Mouse (Mus musculus) common myeloid progenitor, adult 5-6 weeks (primary cell): ENCODE measurements around the gene Tmem86a. TPM values are rescaled to one million over a fixed set of nuclear protein-coding genes. Genes with fewer than 3 reads are reported as not detected.

Experiments
- ATAC-seq: replicated peaks from 2 replicates; pipeline ENCODE4 v1.8.0; 2016; ENCODE audit warnings: low read depth, mild to moderate bottlenecking, moderate TSS enrichment, inconsistent platforms; ENCODE audit not compliant: poor library complexity, severe bottlenecking
- total RNA-seq: library from RNA; stranded (forward); fragments of 200-1000, 187-1606 nt; gene quantifications from 2 replicates; pipeline ENCODE4 v1.2.3, GENCODE M21; 2017

Gene Tmem86a
- total RNA-seq, 1 experiment from 2014 or later = 2.5 TPM

DNA sequence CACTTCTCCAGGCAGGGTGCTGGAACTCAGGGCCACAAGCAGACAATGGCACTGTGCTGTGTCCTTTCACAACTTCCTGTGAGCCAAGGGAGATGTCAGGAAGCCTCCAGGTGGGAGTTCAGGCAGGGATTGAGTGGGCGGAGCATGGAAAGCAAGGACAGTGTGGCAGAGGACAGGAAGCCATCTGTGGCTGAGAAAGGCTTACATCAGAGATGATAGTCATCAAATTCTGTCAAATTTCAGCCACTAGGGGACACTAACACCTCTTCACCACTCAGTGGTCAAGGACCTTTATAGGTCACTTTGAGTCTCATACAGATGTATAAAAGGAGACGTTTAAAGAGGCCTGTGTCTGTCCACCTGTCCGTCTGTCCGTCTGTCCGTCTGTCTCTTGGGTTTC is 22.1 kb downstream of the Tmem86a start:
- no peak for ATAC-seq

DNA sequence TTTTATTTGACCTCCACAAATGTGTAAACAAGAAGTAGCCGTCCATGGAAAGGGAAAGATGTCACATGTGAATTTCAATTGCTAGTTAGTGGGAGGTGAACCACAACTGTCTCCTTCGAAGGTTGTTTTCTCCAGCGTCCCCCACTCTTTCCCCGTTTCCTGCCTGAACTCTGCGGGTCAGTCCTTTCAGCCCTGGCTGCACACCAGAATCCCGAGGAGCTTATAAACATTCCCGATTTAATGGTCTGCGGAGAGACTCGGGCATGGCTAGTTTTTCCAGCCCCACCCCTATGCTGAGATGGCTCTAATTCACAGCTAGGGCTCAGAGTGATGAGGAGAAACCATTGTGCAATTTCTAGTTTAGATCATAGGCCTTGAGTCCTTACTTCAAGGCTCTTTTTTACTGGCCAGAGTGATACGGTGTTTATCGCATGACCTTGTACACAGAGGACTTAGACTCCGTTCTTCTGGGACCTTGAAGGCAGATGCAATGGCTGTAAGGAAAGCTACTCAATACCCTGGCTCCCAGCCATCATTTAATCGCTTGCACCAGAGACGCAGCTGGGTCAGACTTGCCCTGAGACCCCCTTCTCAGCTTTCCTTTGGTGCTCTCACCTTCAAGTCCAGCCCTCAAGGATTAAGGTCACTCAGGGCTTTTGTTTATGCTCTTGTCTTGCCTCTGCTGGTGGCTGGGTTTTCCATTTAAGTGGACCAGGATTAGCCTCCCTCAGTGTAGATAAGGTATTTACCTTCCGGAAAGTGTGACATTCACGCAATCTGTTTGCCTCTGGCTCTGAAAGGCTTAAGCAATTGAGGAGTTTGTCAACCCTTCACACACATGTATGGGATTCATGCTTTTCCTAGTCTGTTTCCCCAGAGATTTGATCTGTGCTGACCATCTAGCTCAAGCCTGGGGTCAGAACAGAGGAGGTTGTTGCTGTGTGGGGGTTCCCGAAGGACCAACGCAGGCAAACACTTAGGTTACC is 23.4 kb downstream of the Tmem86a start:
- ATAC-seq = no peak

DNA sequence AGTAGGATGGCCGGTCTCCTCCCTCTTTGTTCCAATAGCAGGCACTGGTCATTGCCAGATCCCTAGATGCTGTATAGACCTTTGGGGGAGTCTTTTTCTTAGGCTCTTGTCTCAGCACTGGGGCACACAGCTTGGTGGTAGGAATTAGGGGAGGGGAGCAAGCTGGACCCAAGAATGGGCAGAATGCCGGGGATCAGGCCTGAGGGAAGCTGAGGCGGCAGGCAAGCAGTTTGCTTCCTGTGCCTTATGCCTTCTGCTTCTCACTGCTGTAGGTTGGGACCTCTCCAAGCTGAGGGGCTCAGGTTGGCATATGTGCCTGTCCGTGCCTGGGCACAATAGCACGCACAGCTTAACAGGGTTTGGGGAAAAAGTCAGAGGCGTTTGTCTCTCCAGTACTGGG is 25.8 kb downstream of the Tmem86a start:
- no peak for ATAC-seq

DNA sequence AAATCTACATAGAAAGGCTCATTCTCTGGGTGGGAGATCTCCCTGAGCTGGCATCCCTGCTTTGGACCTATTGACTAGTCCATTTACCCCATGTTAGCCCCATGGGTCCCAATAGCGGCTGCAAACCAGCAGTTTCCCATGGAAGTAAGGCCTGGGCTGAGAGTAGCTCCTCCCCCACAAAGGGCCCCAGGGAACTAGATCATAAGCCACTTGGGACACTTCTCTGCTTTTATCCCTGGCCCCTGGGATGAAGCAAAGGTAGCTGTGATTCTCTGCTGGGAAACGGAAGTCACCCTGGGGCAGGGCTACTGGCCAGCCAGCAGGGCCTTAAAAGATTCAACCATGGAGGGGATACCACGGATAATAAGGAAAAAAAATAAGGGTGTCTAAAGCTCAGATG is 26.3 kb downstream of the Tmem86a start:
- ATAC-seq = no peak

DNA sequence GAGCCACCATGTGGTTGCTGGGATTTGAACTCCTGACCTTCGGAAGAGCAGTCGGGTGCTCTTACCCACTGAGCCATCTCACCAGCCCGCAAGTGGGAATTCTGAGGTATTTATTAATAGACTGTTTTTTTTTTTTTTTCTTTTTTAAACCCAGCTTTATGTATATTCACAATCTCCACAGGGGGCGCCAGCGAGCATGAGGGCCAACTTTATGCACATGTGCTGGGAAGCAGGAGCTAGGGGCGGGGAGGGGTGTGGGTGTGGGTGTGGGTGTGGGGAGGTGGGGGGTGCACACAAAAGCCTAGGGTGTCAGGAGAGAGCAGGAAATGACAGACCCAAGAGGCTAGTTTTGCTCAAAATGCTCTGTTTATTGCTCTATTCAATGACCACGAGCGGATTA is 27.1 kb downstream of the Tmem86a start:
- ATAC-seq = peak; percentile 48; the same call in 1 of the 2 replicates

DNA sequence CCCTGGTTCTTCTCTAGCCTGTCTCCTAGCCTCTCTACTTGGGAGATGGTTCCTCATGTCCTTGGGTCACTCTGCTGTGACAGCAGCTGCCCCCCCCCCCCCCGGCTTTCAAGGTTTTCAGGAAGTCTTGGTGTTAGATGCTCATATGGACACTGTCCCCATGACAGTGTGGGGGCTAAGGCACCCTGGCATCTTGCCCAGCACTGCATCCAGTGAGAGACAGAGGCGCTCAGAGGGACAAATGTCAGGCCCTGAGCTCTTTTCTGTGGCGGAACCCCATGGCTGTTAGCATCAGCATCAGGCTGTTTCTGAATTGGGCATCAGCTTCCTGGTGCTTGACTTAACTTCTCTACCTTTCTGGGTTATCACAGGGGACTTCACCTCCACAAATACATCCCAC is 30.5 kb downstream of the Tmem86a start:
- no peak for ATAC-seq

DNA sequence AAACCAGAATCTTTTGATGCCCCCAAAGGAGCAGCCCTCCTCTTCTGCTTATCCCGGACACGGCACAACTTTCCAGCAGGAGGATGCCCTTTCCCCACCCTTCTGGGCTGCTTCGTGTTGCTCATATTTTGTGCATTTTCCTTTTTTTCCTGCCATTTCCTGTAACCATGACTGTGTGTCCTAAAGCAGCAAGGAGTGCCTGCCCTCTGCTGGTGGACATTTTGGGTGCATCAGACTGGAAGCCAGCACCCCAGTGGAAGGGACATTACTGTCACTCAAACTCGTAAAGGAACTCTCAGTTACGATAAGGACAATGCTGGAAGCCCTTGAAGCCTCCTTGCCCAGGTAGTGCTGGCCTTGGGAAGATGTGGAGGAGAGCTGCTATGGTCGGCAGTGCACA is 30.9 kb downstream of the Tmem86a start:
- peak; percentile 74 for ATAC-seq

DNA sequence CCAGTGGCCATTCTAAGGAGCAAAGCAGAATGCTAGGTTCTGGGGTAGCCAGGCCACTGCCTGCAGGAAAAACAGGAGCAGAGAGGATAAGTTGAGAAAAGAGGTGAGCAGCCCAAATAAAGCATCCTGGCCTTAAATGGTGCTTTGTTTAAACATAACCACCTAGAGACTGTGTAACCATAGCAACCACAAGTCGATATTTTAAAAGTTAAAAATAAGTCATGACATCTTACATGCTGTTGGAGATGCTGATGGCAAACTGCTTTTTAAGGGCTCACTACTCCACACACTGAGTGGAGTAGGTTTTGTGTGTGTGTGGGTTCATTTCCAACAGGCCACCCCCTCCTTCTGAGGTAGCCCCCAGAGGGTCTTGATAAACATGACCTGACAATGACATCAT is 34.7 kb downstream of the Tmem86a start:
- no peak for ATAC-seq

DNA sequence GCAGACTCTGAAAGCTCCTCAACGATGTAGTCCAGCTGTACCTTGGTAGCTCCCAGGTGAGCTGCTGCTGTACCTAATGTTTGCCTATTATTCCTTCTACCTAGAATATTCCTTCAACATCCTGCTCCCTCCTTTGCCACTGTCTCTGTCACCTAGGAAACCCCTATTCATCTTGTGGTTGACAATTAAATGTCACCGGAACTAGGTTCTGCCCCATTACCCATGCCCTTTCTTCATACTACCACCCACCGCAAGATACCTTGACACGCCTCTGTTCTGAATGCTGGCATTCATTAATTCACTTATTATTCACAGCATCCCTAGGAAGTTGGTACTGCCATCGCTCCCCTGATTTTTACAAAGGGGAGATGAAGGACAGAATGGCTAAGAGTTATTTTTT is 43.5 kb downstream of the Tmem86a start:
- no peak for ATAC-seq

DNA sequence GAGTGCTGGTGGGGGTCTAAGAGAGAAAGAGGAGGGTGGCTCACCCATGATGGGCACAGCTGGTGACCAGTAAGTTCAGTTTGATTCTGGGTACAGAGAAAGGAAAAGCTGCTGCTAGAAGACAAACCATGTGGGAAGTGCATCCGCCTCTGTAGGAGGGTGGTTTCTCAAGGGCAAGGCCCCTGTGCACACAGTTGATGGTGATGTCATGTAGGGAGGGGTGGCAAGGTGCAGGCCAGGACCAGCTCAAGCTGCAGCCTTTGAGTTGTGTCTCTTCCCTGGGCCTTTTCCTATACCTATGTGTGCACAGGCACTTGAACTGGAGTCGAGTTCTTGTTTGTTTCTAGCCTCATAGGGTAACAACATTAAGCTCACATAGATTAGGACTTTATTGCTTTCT is 44.6 kb downstream of the Tmem86a start:
- no peak for ATAC-seq

DNA sequence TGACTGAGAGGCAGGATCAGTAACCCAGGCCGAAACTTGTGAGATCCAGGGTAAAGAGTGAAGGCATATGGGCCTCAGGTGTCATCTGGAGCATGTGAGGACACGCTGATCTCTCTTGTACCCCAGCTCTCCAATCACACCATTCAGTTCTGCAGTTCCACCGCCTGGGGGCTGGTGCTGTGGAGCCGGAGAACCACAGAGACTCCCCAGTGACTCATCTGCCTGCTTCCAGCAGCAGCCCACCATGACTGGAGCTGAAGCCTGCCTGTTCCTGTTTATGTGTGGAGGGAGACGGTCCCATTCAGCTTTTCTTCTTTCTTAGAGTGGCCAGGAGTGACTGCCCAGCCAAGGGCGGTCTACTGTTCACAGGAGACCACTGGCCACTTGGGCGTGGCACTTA is 47.6 kb downstream of the Tmem86a start:
- ATAC-seq = peak; percentile 53; the same call in 1 of the 2 replicates

DNA sequence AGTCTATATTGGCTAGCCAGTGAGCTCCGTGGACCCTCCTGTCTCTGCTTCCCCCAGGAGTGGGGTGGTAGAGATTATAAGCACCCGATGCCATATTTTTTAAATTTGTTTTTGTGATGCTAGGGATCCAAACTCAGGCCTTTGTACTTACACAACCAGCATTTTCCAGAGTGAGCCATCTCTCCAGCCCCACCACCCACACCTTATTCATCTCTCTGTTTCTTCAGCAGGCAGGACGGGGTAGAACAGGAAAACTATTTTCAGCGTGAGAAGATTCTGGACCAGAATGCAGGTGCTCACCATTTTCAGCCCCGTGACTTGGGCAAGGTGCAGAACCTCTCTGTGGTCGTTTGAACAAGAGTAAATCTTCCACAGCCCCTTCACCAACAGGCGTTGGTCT is 48.9 kb downstream of the Tmem86a start:
- ATAC-seq = no peak

DNA sequence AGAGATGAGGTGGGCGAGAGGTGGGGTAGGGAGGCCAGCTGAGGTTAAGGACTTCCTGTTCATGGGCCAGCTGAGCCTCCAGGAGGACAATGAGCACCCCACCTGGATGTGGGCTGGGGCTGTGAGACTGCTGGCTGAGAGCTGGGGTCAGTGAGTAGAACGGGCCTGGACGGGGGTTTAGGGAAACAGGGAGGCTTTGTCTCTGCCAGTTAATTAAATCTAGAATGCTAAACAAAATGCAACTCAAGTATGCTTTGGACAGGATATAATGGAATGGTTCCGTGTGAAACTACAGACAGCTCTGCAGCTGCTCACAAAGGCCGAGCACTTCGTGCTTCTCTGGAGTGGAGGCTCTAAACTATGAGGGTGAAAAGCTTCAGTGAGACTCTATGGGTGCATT is 50.2 kb downstream of the Tmem86a start:
- ATAC-seq = no peak

DNA sequence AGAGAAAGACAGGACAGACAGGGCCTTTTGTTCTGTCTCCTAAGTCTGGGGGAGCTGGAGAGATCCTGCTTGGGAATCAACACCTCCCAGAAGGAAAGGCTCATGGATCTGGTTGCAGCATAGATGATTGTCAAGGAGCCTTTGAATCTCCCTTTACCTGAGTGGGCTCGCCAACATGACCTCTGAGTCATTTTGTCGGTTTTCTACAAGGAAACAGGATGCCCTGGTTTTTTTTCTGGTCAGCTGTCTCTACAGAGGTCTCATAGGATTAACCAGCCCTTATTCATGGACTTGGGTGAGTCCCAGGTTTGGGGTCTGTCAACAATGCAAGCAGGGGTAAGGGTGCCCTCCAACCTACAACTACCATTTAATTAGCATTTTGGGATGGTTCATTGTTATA is 52.6 kb downstream of the Tmem86a start:
- ATAC-seq = no peak

DNA sequence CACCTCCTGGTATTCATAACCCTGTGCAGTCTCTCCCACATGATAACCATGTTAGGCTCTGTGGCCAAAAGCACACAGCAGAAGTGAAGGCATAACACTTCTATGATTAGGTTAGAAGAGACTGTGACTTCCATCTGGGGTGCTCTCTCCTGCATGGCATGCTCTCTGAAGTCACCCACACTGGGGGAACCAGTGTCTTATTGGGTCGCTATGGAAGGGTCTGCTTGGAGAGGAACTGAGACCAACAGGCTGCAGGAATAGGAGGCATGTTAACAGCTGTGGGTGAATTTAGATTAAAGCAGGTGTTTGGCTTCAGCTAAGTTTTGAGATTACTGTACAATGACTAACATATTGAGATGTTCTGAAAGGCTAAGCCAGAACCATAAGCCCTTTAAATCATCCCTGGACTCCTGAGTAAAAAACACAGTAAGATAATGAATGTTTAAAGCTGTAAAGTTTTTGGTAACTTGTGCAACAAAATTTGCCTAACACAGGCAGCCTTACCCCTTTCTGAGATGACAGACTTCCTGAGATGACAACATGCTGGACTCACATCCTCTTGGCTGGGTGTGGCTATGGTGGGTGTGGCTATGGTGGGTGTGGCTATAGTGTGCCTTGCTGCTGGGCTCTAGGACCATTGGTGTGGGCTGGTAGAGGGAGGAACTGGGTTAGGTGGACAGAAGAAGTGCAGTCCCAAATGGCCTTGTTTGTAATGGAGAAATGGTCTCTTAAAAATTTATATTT is 53.4 kb downstream of the Tmem86a start:
- peak; percentile 98 for ATAC-seq

Other genes starting within 250 kb of the Tmem86a start
- gene Ldha, start 209.1 kb upstream of the Tmem86a start, total RNA-seq = 434 and 497 TPM in 2 replicates
- not detected in 2 replicates for gene Ldhc, start 189.4 kb upstream of the Tmem86a start, total RNA-seq
- 42.0 and 46.4 TPM in 2 replicates for gene Tsg101, start 130.6 kb upstream of the Tmem86a start, total RNA-seq
- 12.7 and 14.1 TPM in 2 replicates for gene Uevld, start 92.1 kb upstream of the Tmem86a start, total RNA-seq
- gene Gm9999, start 67.0 kb upstream of the Tmem86a start, total RNA-seq = not detected in 2 replicates
- 33.4 and 38.7 TPM in 2 replicates for gene Spty2d1, start 42.2 kb upstream of the Tmem86a start, total RNA-seq
- gene Ptpn5, start 83.1 kb downstream of the Tmem86a start, total RNA-seq = not detected in 2 replicates
- not detected in 2 replicates for gene Mrgpra6, start 154.3 kb downstream of the Tmem86a start, total RNA-seq
- gene Mrgpra9, start 202.2 kb downstream of the Tmem86a start, total RNA-seq = 0.58 TPM in 1 of 2 replicates, not detected in the other